Mouse (Mus musculus): Measurements from ENCODE around the gene Cyp39a1. TPM values are rescaled to one million over a fixed set of nuclear protein-coding genes. Genes with fewer than 3 reads are reported as not detected.
A peak's percentile ranks its signal among the peaks of the same experiment; 100 is the strongest.

The Cyp39a1 gene
- total and polyA plus RNA-seq, 3 experiments: 2.1 to 4.9 (median 3.5) TPM

GRCm38 (mm10) chr17:43731327-43731726 is 64.1 kb downstream of the Cyp39a1 start:
- no peak overlapping the region for H3K9ac ChIP-seq (ENCODE audit: low read depth, low read length)
- no peak for DNase-seq
- no peaks in the 10 kb centered on the region; the same call in 1 of the 2 replicates for H3K36me3 ChIP-seq (ENCODE audit: control insufficient read depth, insufficient read depth, low read length)
- H3K27me3 ChIP-seq (ENCODE audit: control insufficient read depth, insufficient read depth, low read length): no peaks in the 10 kb centered on the region
- no peaks in the 10 kb centered on the region for H3K79me2 ChIP-seq (replicated peaks; ENCODE audit: control insufficient read depth, insufficient read depth, low read length)
- no peak overlapping the region for H3K4me3 ChIP-seq
- WGBS: 65% methylated on average over 8 of the region's 8 CpGs
- H3K27ac ChIP-seq: no peak overlapping the region
- intact Hi-C loops (cut with DNase I): no loop called here
- no peaks in the 10 kb centered on the region; the same call in 1 of the 2 replicates for H3K4me1 ChIP-seq (ENCODE audit: control insufficient read depth, insufficient read depth, low read length)
- TF ChIP-seq CTCF (IDR thresholded peaks at IDR 0.05): no peak
- TF ChIP-seq EP300 (IDR thresholded peaks at IDR 0.05; ENCODE audit: insufficient read depth, low read depth, low read length): no peak
- TF ChIP-seq POLR2A (IDR thresholded peaks at IDR 0.05; ENCODE audit: insufficient read depth, low read depth, low read length): no peak

DNA sequence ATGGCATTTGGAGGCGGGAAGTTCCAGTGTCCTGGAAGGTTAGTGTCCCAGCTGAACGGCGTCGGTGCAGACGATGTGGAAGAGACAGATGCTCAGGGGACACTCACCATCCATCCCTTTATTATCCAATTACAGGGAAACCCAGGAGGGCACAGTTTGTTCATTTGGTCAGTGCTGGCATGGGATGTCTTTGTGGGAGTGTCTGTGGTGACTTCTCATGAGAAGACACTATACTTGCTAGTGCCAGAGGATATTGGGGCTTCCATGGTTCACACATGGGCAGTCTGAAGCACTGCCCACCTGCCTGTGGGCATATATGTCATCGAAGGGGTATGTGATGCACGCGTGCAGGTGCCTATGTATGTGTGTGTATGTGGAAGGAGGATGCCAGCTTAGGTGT is 64.8 kb downstream of the Cyp39a1 start:
- Histone ChIP-seq H3K27me3 (ENCODE audit: control insufficient read depth, insufficient read depth, low read length) (no peaks in the 10 kb centered on the region), H3K79me2 (replicated peaks; ENCODE audit: control insufficient read depth, insufficient read depth, low read length) (no peaks in the 10 kb centered on the region), H3K9ac (ENCODE audit: low read depth, low read length) (no peak overlapping the region), H3K36me3 (ENCODE audit: control insufficient read depth, insufficient read depth, low read length) (no peaks in the 10 kb centered on the region; the same call in 1 of the 2 replicates), H3K27ac (no peak overlapping the region), H3K4me3 (no peak overlapping the region), H3K4me1 (ENCODE audit: control insufficient read depth, insufficient read depth, low read length) (no peaks in the 10 kb centered on the region; the same call in 1 of the 2 replicates)
- TF ChIP-seq EP300 (IDR thresholded peaks at IDR 0.05; ENCODE audit: insufficient read depth, low read depth, low read length): no peak
- TF ChIP-seq POLR2A (IDR thresholded peaks at IDR 0.05; ENCODE audit: insufficient read depth, low read depth, low read length): no peak
- TF ChIP-seq CTCF (IDR thresholded peaks at IDR 0.05): no peak
- WGBS: 75% methylated on average over 8 of the region's 8 CpGs
- intact Hi-C loops (cut with DNase I): no loop called here
- DNase-seq: no peak

- no peak overlapping the region for H3K4me3 ChIP-seq
- no peaks in the 10 kb centered on the region; the same call in 1 of the 2 replicates for H3K36me3 ChIP-seq (ENCODE audit: control insufficient read depth, insufficient read depth, low read length)
- no peak for DNase-seq
- no peaks in the 10 kb centered on the region for H3K79me2 ChIP-seq (replicated peaks; ENCODE audit: control insufficient read depth, insufficient read depth, low read length)
- intact Hi-C loops (cut with DNase I): no loop called here
- H3K9ac ChIP-seq (ENCODE audit: low read depth, low read length): no peak overlapping the region
- TF ChIP-seq EP300 (IDR thresholded peaks at IDR 0.05; ENCODE audit: insufficient read depth, low read depth, low read length) (no peak), POLR2A (IDR thresholded peaks at IDR 0.05; ENCODE audit: insufficient read depth, low read depth, low read length) (no peak), CTCF (IDR thresholded peaks at IDR 0.05) (no peak)
- H3K27ac ChIP-seq: no peak overlapping the region
- no peaks in the 10 kb centered on the region for H3K27me3 ChIP-seq (ENCODE audit: control insufficient read depth, insufficient read depth, low read length)
- H3K4me1 ChIP-seq (ENCODE audit: control insufficient read depth, insufficient read depth, low read length): no peaks in the 10 kb centered on the region; the same call in 1 of the 2 replicates
- 78% methylated on average over 4 of the region's 4 CpGs for WGBS
Observed at GRCm38 (mm10) chr17:43734252-43734651, 67.0 kb downstream of the Cyp39a1 start.

DNA sequence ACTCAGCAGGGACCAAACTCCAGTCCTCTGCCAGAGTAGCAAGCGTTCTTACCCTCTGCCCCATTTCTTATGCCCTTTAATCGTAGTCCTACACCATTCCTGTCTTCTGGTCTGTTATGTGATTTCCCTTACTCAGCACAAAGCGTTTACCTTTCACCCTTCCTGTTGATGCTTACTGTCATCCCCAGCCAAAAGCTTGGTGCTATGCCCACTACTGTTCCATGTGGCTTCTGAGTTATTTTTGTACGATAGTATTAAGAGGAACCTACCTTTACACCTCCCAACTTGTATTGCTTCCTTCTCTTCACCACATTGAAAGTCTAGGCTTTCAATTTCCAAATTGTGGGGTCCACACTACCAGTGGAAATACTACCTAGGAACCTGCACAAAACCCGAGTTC is 76.7 kb downstream of the Cyp39a1 start:
- intact Hi-C loops (cut with DNase I): loop anchor here (5.0 kb wide), 2 partner anchors 42 to 53 kb away; no protein-coding TSS in a partner anchor
- Histone ChIP-seq H3K79me2 (replicated peaks; ENCODE audit: control insufficient read depth, insufficient read depth, low read length) (no peaks in the 10 kb centered on the region), H3K27me3 (ENCODE audit: control insufficient read depth, insufficient read depth, low read length) (no peaks in the 10 kb centered on the region), H3K36me3 (ENCODE audit: control insufficient read depth, insufficient read depth, low read length) (no peaks in the 10 kb centered on the region), H3K27ac (peak overlapping the region; percentile 76), H3K9ac (ENCODE audit: low read depth, low read length) (no peak overlapping the region), H3K4me1 (ENCODE audit: control insufficient read depth, insufficient read depth, low read length) (no peaks in the 10 kb centered on the region; the same call in 1 of the 2 replicates), H3K4me3 (peak overlapping the region; percentile 14)
- no peak for DNase-seq
- TF ChIP-seq CTCF (IDR thresholded peaks at IDR 0.05): no peak
- no peak for TF ChIP-seq POLR2A (IDR thresholded peaks at IDR 0.05; ENCODE audit: insufficient read depth, low read depth, low read length)
- no peak for TF ChIP-seq EP300 (IDR thresholded peaks at IDR 0.05; ENCODE audit: insufficient read depth, low read depth, low read length)
- WGBS: 52% methylated on average over 5 of the region's 5 CpGs

GRCm38 (mm10) chr17:43744425-43744824 is 77.2 kb downstream of the Cyp39a1 start:
- peak overlapping the region; percentile 14 for H3K4me3 ChIP-seq
- no peaks in the 10 kb centered on the region; the same call in 1 of the 2 replicates for H3K4me1 ChIP-seq (ENCODE audit: control insufficient read depth, insufficient read depth, low read length)
- TF ChIP-seq EP300 (IDR thresholded peaks at IDR 0.05; ENCODE audit: insufficient read depth, low read depth, low read length): peak; percentile 78
- TF ChIP-seq POLR2A (IDR thresholded peaks at IDR 0.05; ENCODE audit: insufficient read depth, low read depth, low read length): no peak
- no peaks in the 10 kb centered on the region for H3K79me2 ChIP-seq (replicated peaks; ENCODE audit: control insufficient read depth, insufficient read depth, low read length)
- DNase-seq: peak in 1 of 2 experiments; percentile 68
- 12% methylated on average over 4 of the region's 4 CpGs for WGBS
- peak overlapping the region; percentile 76 for H3K27ac ChIP-seq
- H3K36me3 ChIP-seq (ENCODE audit: control insufficient read depth, insufficient read depth, low read length): no peaks in the 10 kb centered on the region
- H3K9ac ChIP-seq (ENCODE audit: low read depth, low read length): no peak overlapping the region
- no peaks in the 10 kb centered on the region for H3K27me3 ChIP-seq (ENCODE audit: control insufficient read depth, insufficient read depth, low read length)
- intact Hi-C loops (cut with DNase I): loop anchor here (5.0 kb wide), 2 partner anchors 42 to 53 kb away; no protein-coding TSS in a partner anchor

DNA sequence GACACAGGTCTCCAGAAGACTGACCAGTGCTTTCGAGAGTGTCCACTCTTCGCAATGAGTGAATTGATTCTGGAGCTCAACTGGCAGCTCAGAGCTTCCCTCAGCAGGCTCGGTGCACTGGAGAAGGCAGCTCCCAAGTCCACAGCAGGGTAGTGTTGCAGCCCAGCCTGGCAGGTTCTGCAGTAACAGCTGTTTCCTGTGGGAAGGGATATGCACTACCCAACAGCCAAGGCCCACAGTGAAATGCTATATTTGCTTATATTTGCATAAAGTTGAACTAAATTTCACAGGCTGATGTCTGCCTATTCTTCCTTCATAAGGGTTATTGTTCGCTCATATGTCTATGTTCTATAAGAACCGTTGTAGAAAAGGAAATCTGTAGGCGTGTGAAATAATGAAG is 83.9 kb downstream of the Cyp39a1 start:
- H3K9ac ChIP-seq (ENCODE audit: low read depth, low read length): no peak overlapping the region
- TF ChIP-seq CTCF (IDR thresholded peaks at IDR 0.05) (no peak), EP300 (IDR thresholded peaks at IDR 0.05; ENCODE audit: insufficient read depth, low read depth, low read length) (no peak)
- 84% methylated on average over 6 of the region's 6 CpGs for WGBS
- H3K79me2 ChIP-seq (replicated peaks; ENCODE audit: control insufficient read depth, insufficient read depth, low read length): no peaks in the 10 kb centered on the region
- H3K27ac ChIP-seq: no peak overlapping the region
- no peaks in the 10 kb centered on the region for H3K27me3 ChIP-seq (ENCODE audit: control insufficient read depth, insufficient read depth, low read length)
- intact Hi-C loops (cut with DNase I): no loop called here
- no peak for DNase-seq
- H3K4me3 ChIP-seq: no peak overlapping the region
- no peaks in the 10 kb centered on the region for H3K36me3 ChIP-seq (ENCODE audit: control insufficient read depth, insufficient read depth, low read length)
- H3K4me1 ChIP-seq (ENCODE audit: control insufficient read depth, insufficient read depth, low read length): peaks cover 3% of the 10 kb centered on the region
